Mouse (Mus musculus) embryonic fibroblast, embryonic 13.5 days (primary cell): ENCODE data around the gene Smo. TPM values are rescaled to one million over a fixed set of nuclear protein-coding genes. Genes with fewer than 3 reads are reported as not detected.
"Not testable (repeated sequence)": the region's sequence is repeated elsewhere in the genome, so short reads cannot be mapped to it uniquely, and the experiment has no call there.

Source experiments
- H3K27ac ChIP-seq: 2 replicates; pipeline ENCODE4 v1.5.1; 2012; ENCODE audit warnings: low read length, control low read depth, inconsistent platforms; ENCODE audit not compliant: insufficient read depth
- H3K4me1 ChIP-seq: 2 replicates; pipeline ENCODE4 v1.6.1; 2011; ENCODE audit warnings: low read length; ENCODE audit not compliant: control insufficient read depth, insufficient read depth
- H3K4me3 ChIP-seq: 2 replicates; pipeline ENCODE4 v1.5.1; 2011; ENCODE audit warnings: mild to moderate bottlenecking, control low read depth, low read length; ENCODE audit not compliant: insufficient read depth
- CTCF ChIP-seq: IDR thresholded peaks from 2 replicates; pipeline ENCODE4 v1.5.1; 2011; ENCODE audit warnings: mild to moderate bottlenecking, control low read depth, low read length, moderate library complexity, borderline replicate concordance; ENCODE audit not compliant: insufficient read depth
- POLR2A ChIP-seq: IDR thresholded peaks from 2 replicates; pipeline ENCODE4 v1.6.1; 2011; ENCODE audit warnings: low read depth, mild to moderate bottlenecking, control low read depth, low read length, moderate library complexity
- polyA plus RNA-seq: library from polyadenylated mRNA; stranded (reverse); fragments of >200 nt; gene quantifications from 2 replicates; pipeline ENCODE4 v1.2.4, GENCODE M21; 2011; ENCODE audit warnings: low read depth; ENCODE audit not compliant: missing spikeins, insufficient read length

The Smo gene
- polyA plus RNA-seq, 1 experiment, result 66.1 TPM

GRCm38 (mm10) chr6:29758417-29758816 is 23.1 kb downstream of the Smo start:
- H3K4me3 ChIP-seq, result no peak overlapping the region
- no peak overlapping the region for H3K27ac ChIP-seq
- no peak for TF ChIP-seq POLR2A
- TF ChIP-seq CTCF, result peak; percentile 78

GRCm38 (mm10) chr6:29759012-29759679 is 23.8 kb downstream of the Smo start:
- no peaks in the 10 kb centered on the region for H3K4me1 ChIP-seq
- TF ChIP-seq POLR2A (no peak), CTCF (no peak)
- no peak overlapping the region for H3K27ac ChIP-seq
- no peak overlapping the region for H3K4me3 ChIP-seq

More at GRCm38 (mm10) chr6:29758417-29758816, 23.1 kb downstream of the Smo start:
- no peaks in the 10 kb centered on the region for H3K4me1 ChIP-seq

GRCm38 (mm10) chr6:29760397-29760796 is 25.1 kb downstream of the Smo start:
- H3K4me1 ChIP-seq, H3K27ac ChIP-seq, H3K4me3 ChIP-seq: not testable (repeated sequence)

GRCm38 (mm10) chr6:29761282-29761681 is 26.0 kb downstream of the Smo start:
- no peak for TF ChIP-seq CTCF
- TF ChIP-seq POLR2A, result no peak
- H3K4me1 ChIP-seq, result no peaks in the 10 kb centered on the region
- H3K27ac ChIP-seq, result no peak overlapping the region
- H3K4me3 ChIP-seq, result no peak overlapping the region

GRCm38 (mm10) chr6:29762524-29762923 is 27.2 kb downstream of the Smo start:
- Histone ChIP-seq H3K27ac (no peak overlapping the region), H3K4me1 (no peaks in the 10 kb centered on the region), H3K4me3 (no peak overlapping the region)
- peak; percentile 59; the same call in 1 of the 2 replicates for TF ChIP-seq CTCF
- no peak for TF ChIP-seq POLR2A

GRCm38 (mm10) chr6:29766874-29767273 is 31.6 kb downstream of the Smo start:
- Histone ChIP-seq H3K4me1 (no peaks in the 10 kb centered on the region), H3K4me3 (no peak overlapping the region), H3K27ac (no peak overlapping the region)
- TF ChIP-seq POLR2A, result no peak
- no peak for TF ChIP-seq CTCF

GRCm38 (mm10) chr6:29767813-29768660 is 32.7 kb downstream of the Smo start, which contains the start of gene Ahcyl2:
TSS of gene Ahcyl2 (plus strand) at chr6:29768011.
- H3K4me3 ChIP-seq, result peak within 1 kb of the TSS; percentile 83
- TF ChIP-seq POLR2A, result peak; percentile 92
- TF ChIP-seq CTCF, result no peak
- H3K27ac ChIP-seq, result peak within 1 kb of the TSS; percentile 89
- H3K4me1 ChIP-seq, result no peaks in the 10 kb centered on the region

GRCm38 (mm10) chr6:29768791-29769441 is 33.6 kb downstream of the Smo start:
- H3K27ac ChIP-seq, result 0 out of 2 replicates have a peak overlapping the region, but pooled peaks have one; percentile 21
- no peak for TF ChIP-seq POLR2A
- no peak for TF ChIP-seq CTCF
- peak overlapping the region; percentile 83 for H3K4me3 ChIP-seq
- H3K4me1 ChIP-seq, result no peaks in the 10 kb centered on the region

- H3K4me3 ChIP-seq, result no peak overlapping the region
- TF ChIP-seq CTCF, result no peak
- no peak for TF ChIP-seq POLR2A
- H3K4me1 ChIP-seq, result no peaks in the 10 kb centered on the region
- H3K27ac ChIP-seq, result no peak overlapping the region
Measured at GRCm38 (mm10) chr6:29770672-29771321, 35.5 kb downstream of the Smo start.

GRCm38 (mm10) chr6:29772236-29772635 is 36.9 kb downstream of the Smo start:
- no peak for TF ChIP-seq POLR2A
- TF ChIP-seq CTCF, result no peak
- H3K27ac ChIP-seq, result no peak overlapping the region
- H3K4me1 ChIP-seq, result no peaks in the 10 kb centered on the region
- H3K4me3 ChIP-seq, result no peak overlapping the region
